Mouse (Mus musculus) right cerebral cortex, adult 18-20 months (tissue): ENCODE measurements at regions not wholly inside any gene's neighbourhood (a gene's known extent, or its start where the extent isn't known, plus 50 kb on each side); places are given as distances from the start of the nearest gene placed in this dataset.
"Not testable (repeated sequence)": the region's sequence is repeated elsewhere in the genome, so short reads cannot be mapped to it uniquely, and the experiment has no call there.

Experiments
- DNase-seq: peaks from one replicate; pipeline ENCODE4 v3.0.0; 2022; ENCODE audit warnings: mixed read lengths

GRCm38 (mm10) chr19:19750069-19750599 lies 639.1 kb upstream of the Rorb start:
- DNase-seq, result not testable (repeated sequence)

GRCm38 (mm10) chr19:19747821-19748488 lies 637.0 kb upstream of the Rorb start:
- DNase-seq, result no peak

- DNase-seq, result peak; percentile 5
These were observed 608.9 kb upstream of the Rorb start for GRCm38 (mm10) chr19:19719939-19720338.
